ENCODE assay signal across 8 mouse cellular contexts in the genomic region with DNA sequence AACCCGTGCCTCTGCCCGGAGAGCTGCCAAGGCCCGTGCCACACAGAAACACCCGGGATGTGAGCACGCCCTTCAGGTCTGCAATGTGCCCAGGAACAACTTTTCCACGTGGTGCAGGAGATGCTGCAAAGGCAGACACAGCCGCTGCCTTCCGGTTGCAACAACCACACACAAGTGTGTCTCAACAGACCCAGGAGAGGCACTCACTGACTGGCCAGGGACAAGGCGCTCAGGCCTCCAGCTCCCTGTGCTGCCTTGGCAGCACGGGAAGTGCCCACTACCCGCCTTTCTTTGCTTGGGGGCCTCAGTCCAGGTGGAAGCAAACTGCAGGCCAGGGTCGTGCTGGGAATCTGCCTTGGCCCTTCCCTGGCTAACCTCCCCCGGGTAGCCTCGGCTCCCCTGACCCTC. TPM values are rescaled to one million over a fixed set of nuclear protein-coding genes. Genes with fewer than 3 reads are reported as not detected.
DNase-seq lines count a peak whose midpoint lies in the region; ATAC-seq and TF ChIP-seq lines count a peak whose summit lies in the region.

No protein-coding gene starts in this region.

- no peak for TF ChIP-seq RAD21 in CH12.LX (IDR thresholded peaks at IDR 0.05; ENCODE audit: low read depth, low read length)

- dilution Hi-C loops in CH12.LX (cut with MboI; ENCODE audit: extremely low pct_ligation_motif_present, extremely low pct_unique_long_range_greater_than_20kb, low sequenced_read_pairs) = no loop called here

- H3K4me3 ChIP-seq in CH12.LX (replicated peaks in 1 of 3; ENCODE audit: low read depth in 2 of 3, low read length in 2 of 3, poor library complexity in 1 of 3) = peak overlapping the region; percentile 86 to 94 (median 93)
- peak overlapping the region; percentile 73 for H3K4me3 ChIP-seq in erythroblast, embryonic 14.5 days (replicated peaks)
- H3K4me3 ChIP-seq in hindbrain, embryonic 13.5 days = peak overlapping the region; percentile 92
- peak overlapping the region; percentile 100 for H3K4me3 ChIP-seq in megakaryocyte, embryonic 14.5 days (replicated peaks)

- under 1% methylated on average over 14 of the region's 14 CpGs for WGBS in hindbrain, embryonic 13.5 days

- intact Hi-C loops in left cerebral cortex, postnatal 25 days (cut with DNase I) = no loop called here

- no peak overlapping the region for H3K27ac ChIP-seq in CH12.LX (ENCODE audit: insufficient read depth, low read depth)
- no peak overlapping the region for H3K27ac ChIP-seq in hindbrain, embryonic 13.5 days

- peak overlapping the region; percentile 92 for H3K9ac ChIP-seq in CH12.LX (ENCODE audit: insufficient read depth, low read depth)
- peak overlapping the region; percentile 95 for H3K9ac ChIP-seq in hindbrain, embryonic 13.5 days

- H3K27me3 ChIP-seq in CH12.LX (replicated peaks) = no peaks in the 10 kb centered on the region
- peaks cover 2% of the 10 kb centered on the region; the same call in 1 of the 2 replicates for H3K27me3 ChIP-seq in erythroblast, embryonic 14.5 days (ENCODE audit: control insufficient read depth)
- H3K27me3 ChIP-seq in hindbrain, embryonic 13.5 days = no peaks in the 10 kb centered on the region
- no peaks in the 10 kb centered on the region for H3K27me3 ChIP-seq in megakaryocyte, embryonic 14.5 days (replicated peaks)

- H3K4me2 ChIP-seq in CH12.LX (ENCODE audit: insufficient read depth, low read depth, poor library complexity, severe bottlenecking) = peak overlapping the region; percentile 38
- peak overlapping the region; percentile 100 for H3K4me2 ChIP-seq in hindbrain, embryonic 13.5 days

- H3K36me3 ChIP-seq in CH12.LX (replicated peaks in 1 of 2; ENCODE audit: control insufficient read depth in 1 of 2, insufficient read depth in 1 of 2, low read length in 1 of 2) = no peaks in the 10 kb centered on the region
- H3K36me3 ChIP-seq in erythroblast, embryonic 14.5 days (ENCODE audit: control insufficient read depth) = peaks cover 18% of the 10 kb centered on the region
- no peaks in the 10 kb centered on the region for H3K36me3 ChIP-seq in hindbrain, embryonic 13.5 days
- peaks cover 2% of the 10 kb centered on the region for H3K36me3 ChIP-seq in megakaryocyte, embryonic 14.5 days (replicated peaks; ENCODE audit: low read length)

- no peak for TF ChIP-seq CTCF in CH12.LX (conservative IDR thresholded peaks at IDR 0.05 in 1 of 2, IDR thresholded peaks at IDR 0.05 in 1 of 2; ENCODE audit: low read depth in 2 of 2, low read length in 2 of 2)

- TF ChIP-seq POLR2A in CH12.LX (IDR thresholded peaks at IDR 0.05; ENCODE audit: low read depth, low read length) = no peak

- H3K4me1 ChIP-seq in CH12.LX (ENCODE audit: control insufficient read depth in 1 of 2, insufficient read depth in 2 of 2) = peaks cover 0 to 28% of the 10 kb centered on the region in 2 experiments; a peak in 2 of 4 replicates
- H3K4me1 ChIP-seq in erythroblast, embryonic 14.5 days (ENCODE audit: control insufficient read depth) = peaks cover 64% of the 10 kb centered on the region
- peaks cover 42% of the 10 kb centered on the region for H3K4me1 ChIP-seq in hindbrain, embryonic 13.5 days (replicated peaks)
- peaks cover 46% of the 10 kb centered on the region for H3K4me1 ChIP-seq in megakaryocyte, embryonic 14.5 days

- in situ Hi-C loops in CH12.LX (cut with MboI; ENCODE audit: low pct_ligation_motif_present, low pct_unique_long_range_greater_than_20kb, low sequenced_read_pairs) = no loop called here

- ATAC-seq in hindbrain, embryonic 13.5 days (ENCODE audit: low FRiP score) = no peak

- peak; percentile 40 for DNase-seq in CH12.LX (ENCODE audit: extremely low read depth)
- peak; percentile 59 for DNase-seq in adrenal gland, postnatal 10 days
- DNase-seq in left cerebral cortex, postnatal 25 days (ENCODE audit: low spot score in 2 of 2) = peak; percentile 14 to 24
- DNase-seq in right cerebral cortex, postnatal 25 days = peak; percentile 25
- DNase-seq in c-Kit-positive CD71-positive TER-119-positive erythroid progenitor cells, embryonic 14.5 days (ENCODE audit: low spot score) = no peak

- no peak for TF ChIP-seq EP300 in CH12.LX (IDR thresholded peaks at IDR 0.05; ENCODE audit: low read length)

- peaks cover 35% of the 10 kb centered on the region for H3K79me2 ChIP-seq in CH12.LX (replicated peaks; ENCODE audit: control insufficient read depth, extremely low read depth, insufficient read depth, poor library complexity, severe bottlenecking)

- no peaks in the 10 kb centered on the region for H3K9me3 ChIP-seq in CH12.LX (replicated peaks; ENCODE audit: low read length)
- H3K9me3 ChIP-seq in erythroblast, embryonic 14.5 days (ENCODE audit: control insufficient read depth, low read length) = peaks cover 2% of the 10 kb centered on the region; the same call in 1 of the 2 replicates
- H3K9me3 ChIP-seq in hindbrain, embryonic 13.5 days = no peaks in the 10 kb centered on the region
- no peaks in the 10 kb centered on the region for H3K9me3 ChIP-seq in megakaryocyte, embryonic 14.5 days

TF ChIP-seq in CH12.LX, 34 proteins besides CTCF, POLR2A, EP300 and RAD21:
- TF ChIP-seq SIN3A (IDR thresholded peaks at IDR 0.05; ENCODE audit: low read length) (peak; percentile 76; the same call in 1 of the 2 replicates), MXI1 (IDR thresholded peaks at IDR 0.05; ENCODE audit: low read depth, low read length) (peak; percentile 97), BHLHE40 (IDR thresholded peaks at IDR 0.05; ENCODE audit: low read depth, low read length) (peak; percentile 37; the same call in 1 of the 2 replicates), CHD1 (IDR thresholded peaks at IDR 0.05; ENCODE audit: low read depth, low read length) (no peak), JUN (IDR thresholded peaks at IDR 0.05; ENCODE audit: insufficient read depth, low read depth, low read length) (no peak), MAX (IDR thresholded peaks at IDR 0.05; ENCODE audit: low read length) (peak; percentile 90), SMC3 (IDR thresholded peaks at IDR 0.05; ENCODE audit: low read depth, low read length) (no peak), MYC (IDR thresholded peaks at IDR 0.05; ENCODE audit: low read depth, low read length) (peak; percentile 84; the same call in 1 of the 2 replicates)

RNA-seq across cellular contexts. Expression of gene Pdzd8, which starts 1.3 kb away (rescaled TPM):
- total RNA-seq in CH12.LX (2012; rRNA removed) = 14.5 and 15.7 TPM in 2 replicates
- total RNA-seq in CH12.LX (2014; rRNA removed) = 20.2 and 21.4 TPM in 2 replicates
- polyA plus RNA-seq in CH12.LX (2012; ENCODE audit: insufficient read length, low read depth) = 19.9 and 22.8 TPM in 2 replicates
- 10 to 100 TPM; 31.9 to 33.3 TPM for total RNA-seq in adrenal gland, postnatal 10 days (2021)
- 0.28 and 0.36 TPM in 2 replicates for polyA plus RNA-seq in erythroblast, embryonic 14.5 days (2012)
- polyA plus RNA-seq in hindbrain, embryonic 13.5 days (2015; fragmentation: Nextera tagmentation; extraction: Ambion mirVana) = 9.1 and 10.4 TPM in 2 replicates
- 10 to 100 TPM; 59.8 to 62.3 TPM for total RNA-seq in left cerebral cortex, postnatal 25 days (2021)
- 1.3 and 1.9 TPM in 2 replicates for polyA plus RNA-seq in megakaryocyte, embryonic 14.5 days (2012; ENCODE audit: insufficient read depth, low replicate concordance)

RNA-seq across cellular contexts. Expression of gene Rps12-ps3, which starts 22.2 kb away (rescaled TPM):
- total RNA-seq in CH12.LX (2012; rRNA removed) (329 and 567 TPM in 2 replicates), CH12.LX (2014; rRNA removed) (1,801 and 1,885 TPM in 2 replicates)
- polyA plus RNA-seq in CH12.LX (2012; ENCODE audit: insufficient read length, low read depth) = 2,237 and 3,509 TPM in 2 replicates
- total RNA-seq in adrenal gland, postnatal 10 days (2021) = 100 to 1,000 TPM; 647 to 808 TPM
- polyA plus RNA-seq in erythroblast, embryonic 14.5 days (2012) = 3.5 and 7.4 TPM in 2 replicates
- 5.4 and 8.9 TPM in 2 replicates for polyA plus RNA-seq in hindbrain, embryonic 13.5 days (2015; fragmentation: Nextera tagmentation; extraction: Ambion mirVana)
- 100 to 1,000 TPM; 186 to 191 TPM for total RNA-seq in left cerebral cortex, postnatal 25 days (2021)
- 5.6 and 40.0 TPM in 2 replicates for polyA plus RNA-seq in megakaryocyte, embryonic 14.5 days (2012; ENCODE audit: insufficient read depth, low replicate concordance)

Comparison
In these comparisons a context has a peak if more than half of its experiments do, and no peak if none do; other contexts are left out.
1. RNA of gene Rps12-ps3, which starts 22.2 kb away (polyA plus RNA-seq): 2,237 to 3,509 TPM in CH12.LX; 5.6 to 40.0 TPM in megakaryocyte, embryonic 14.5 days, 5.4 to 8.9 TPM in hindbrain, embryonic 13.5 days and 3.5 to 7.4 TPM in erythroblast, embryonic 14.5 days; every median in the first group is over 10 times any median in the second.
2. Peak in every context shown above with its lines, with median percentiles within 50 percentile points of each other: H3K4me3 ChIP-seq.